Mouse (Mus musculus) stomach, embryonic 16.5 days (tissue): ENCODE measurements around the gene Chn2. TPM values are rescaled to one million over a fixed set of nuclear protein-coding genes. Genes with fewer than 3 reads are reported as not detected.
A peak's percentile ranks its signal among the peaks of the same experiment; 100 is the strongest.

Source experiments
- ATAC-seq: fragments of 200-750 bp; cut with Nextera tagmentation; 2 replicates; pipeline ENCODE4 v1.8.0; 2017; ENCODE audit warnings: moderate number of reproducible peaks, moderate TSS enrichment; ENCODE audit not compliant: insufficient read depth, low FRiP score
- H3K27ac ChIP-seq: fragments of 300-500 bp; sonication (generic); 2 replicates; pipeline ENCODE4 v1.5.1; 2014; ENCODE audit warnings: low read length
- H3K27me3 ChIP-seq: fragments of 300-500 bp; sonication (generic); 2 replicates; pipeline ENCODE4 v1.6.1; 2014; ENCODE audit warnings: low read length, control low read depth, mixed read lengths; ENCODE audit not compliant: control insufficient read depth, insufficient read depth
- H3K36me3 ChIP-seq: fragments of 300-500 bp; sonication (generic); 2 replicates; pipeline ENCODE4 v1.6.1; 2014; ENCODE audit warnings: low read length; ENCODE audit not compliant: control insufficient read depth, insufficient read depth
- H3K4me1 ChIP-seq: fragments of 300-500 bp; sonication (generic); 2 replicates; pipeline ENCODE4 v1.6.1; 2014; ENCODE audit warnings: low read length, control low read depth, mixed read lengths; ENCODE audit not compliant: control insufficient read depth, insufficient read depth
- H3K4me2 ChIP-seq: fragments of 300-500 bp; sonication (generic); 2 replicates; pipeline ENCODE4 v1.6.1; 2014; ENCODE audit warnings: low read depth, low read length, mixed read lengths
- H3K4me3 ChIP-seq: fragments of 300-500 bp; sonication (generic); replicated peaks from 2 replicates; pipeline ENCODE4 v1.5.1; 2014; ENCODE audit warnings: mild to moderate bottlenecking, low read length
- H3K9ac ChIP-seq: fragments of 300-500 bp; sonication (generic); 2 replicates; pipeline ENCODE4 v1.6.1; 2014; ENCODE audit warnings: low read length
- H3K9me3 ChIP-seq: fragments of 300-500 bp; sonication (generic); replicated peaks from 2 replicates; pipeline ENCODE4 v1.6.1; 2016; ENCODE audit warnings: low read length, control low read depth; ENCODE audit not compliant: control insufficient read depth
- WGBS: fragments of 180-500 bp; shearing (Covaris S2); extraction: QIAGEN DNeasy Blood & Tissue Kit; methylation state at CpG from one replicate; pipeline ENCODE4 v1.1.7; 2014; 5-methylcytosine and 5-hydroxymethylcytosine counted together
- polyA plus RNA-seq: library from polyadenylated mRNA; unstranded; fragments of >200 nt; fragmentation: Nextera tagmentation; extraction: Ambion mirVana; gene quantifications from 2 replicates; pipeline ENCODE4 v1.2.1, GENCODE M21; 2015

Chn2 gene
- polyA plus RNA-seq, 1 experiment from 2014 or later: 16.2 TPM

DNA sequence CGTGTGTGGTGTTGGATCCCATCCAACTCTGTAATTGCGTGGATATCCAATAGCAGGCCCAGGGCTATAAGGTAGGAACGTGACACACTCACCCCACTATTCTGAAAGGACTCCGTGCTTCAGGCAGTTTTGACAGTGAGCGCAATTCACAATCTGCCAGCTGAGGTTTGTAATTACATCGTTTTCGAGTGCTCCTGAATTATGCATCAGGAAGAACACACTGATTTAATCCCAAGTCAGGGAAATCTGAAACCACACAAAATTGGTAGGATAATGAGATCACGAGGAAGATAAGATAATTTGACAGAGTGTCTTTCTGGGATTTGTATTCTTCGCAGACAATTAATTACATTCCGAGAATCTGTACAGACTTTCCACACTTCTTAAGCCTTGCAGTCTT lies 292.4 kb downstream of the Chn2 start:
- peaks cover 11% of the 10 kb centered on the region for H3K4me1 ChIP-seq
- H3K9ac ChIP-seq: no peak overlapping the region
- H3K4me2 ChIP-seq: no peak overlapping the region
- H3K4me3 ChIP-seq: no peak overlapping the region
- H3K27ac ChIP-seq: no peak overlapping the region
- ATAC-seq: no peak
- no peaks in the 10 kb centered on the region for H3K9me3 ChIP-seq
- WGBS: 51% methylated on average over 10 of the region's 10 CpGs
- H3K36me3 ChIP-seq: no peaks in the 10 kb centered on the region
- H3K27me3 ChIP-seq: no peaks in the 10 kb centered on the region

GRCm38 (mm10) chr6:54332203-54332602 lies 292.8 kb downstream of the Chn2 start:
- Histone ChIP-seq H3K4me2 (no peak overlapping the region), H3K9me3 (no peaks in the 10 kb centered on the region), H3K27me3 (no peaks in the 10 kb centered on the region), H3K9ac (no peak overlapping the region), H3K36me3 (no peaks in the 10 kb centered on the region), H3K4me3 (no peak overlapping the region), H3K4me1 (peaks cover 11% of the 10 kb centered on the region), H3K27ac (peak overlapping the region; percentile 4; the same call in 1 of the 2 replicates)
- ATAC-seq: no peak
- WGBS: 45% methylated on average over 8 of the region's 8 CpGs

GRCm38 (mm10) chr6:54333116-54333651 lies 293.8 kb downstream of the Chn2 start:
- H3K36me3 ChIP-seq: no peaks in the 10 kb centered on the region
- no peak overlapping the region for H3K4me2 ChIP-seq
- H3K27me3 ChIP-seq: no peaks in the 10 kb centered on the region
- no peak for ATAC-seq
- H3K4me3 ChIP-seq: no peak overlapping the region
- no peaks in the 10 kb centered on the region for H3K9me3 ChIP-seq
- H3K27ac ChIP-seq: peak overlapping the region; percentile 10; the same call in 1 of the 2 replicates
- H3K9ac ChIP-seq: no peak overlapping the region
- 61% methylated on average over 11 of the region's 11 CpGs for WGBS
- peaks cover 8% of the 10 kb centered on the region for H3K4me1 ChIP-seq

DNA sequence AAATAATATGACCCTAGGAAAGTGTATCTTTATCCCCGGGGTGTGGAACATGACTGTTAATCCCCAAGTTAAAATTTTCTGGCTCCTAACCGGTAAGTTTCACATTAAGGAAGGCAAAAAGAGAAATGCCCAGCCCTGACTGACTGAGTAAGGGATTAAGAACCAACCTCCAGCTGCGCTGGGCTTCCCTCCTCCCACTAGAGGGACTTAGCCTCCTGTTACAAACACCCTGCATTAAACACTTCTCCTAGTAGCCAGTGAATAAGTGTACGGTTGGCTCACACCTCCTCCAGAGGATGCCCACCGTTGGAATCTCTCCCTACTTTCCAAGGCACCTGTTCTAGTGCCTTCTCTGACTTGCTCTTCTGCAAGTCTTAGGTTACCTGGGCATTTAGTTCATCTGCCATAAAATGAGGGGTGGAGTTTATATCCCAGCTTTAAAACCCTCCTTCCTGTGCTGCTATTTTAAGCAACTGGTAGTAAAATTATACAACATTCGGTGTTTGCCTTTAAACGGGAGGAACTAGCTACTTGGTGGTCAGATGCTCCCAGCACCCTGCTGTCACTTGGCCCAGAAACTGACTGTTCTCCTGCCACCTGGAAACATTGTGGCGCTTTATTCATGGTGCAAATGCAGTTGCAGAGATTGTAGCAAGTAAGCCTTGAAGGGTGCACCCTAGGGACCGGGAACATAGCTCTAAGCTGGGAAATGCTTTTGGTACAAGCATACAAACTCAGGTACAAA lies 294.5 kb downstream of the Chn2 start:
- Histone ChIP-seq H3K27ac (no peak overlapping the region), H3K36me3 (no peaks in the 10 kb centered on the region), H3K4me3 (no peak overlapping the region), H3K9ac (no peak overlapping the region), H3K9me3 (no peaks in the 10 kb centered on the region), H3K4me1 (peaks cover 7% of the 10 kb centered on the region), H3K4me2 (no peak overlapping the region), H3K27me3 (no peaks in the 10 kb centered on the region)
- WGBS: 47% methylated on average over 9 of the region's 9 CpGs
- ATAC-seq: no peak

DNA sequence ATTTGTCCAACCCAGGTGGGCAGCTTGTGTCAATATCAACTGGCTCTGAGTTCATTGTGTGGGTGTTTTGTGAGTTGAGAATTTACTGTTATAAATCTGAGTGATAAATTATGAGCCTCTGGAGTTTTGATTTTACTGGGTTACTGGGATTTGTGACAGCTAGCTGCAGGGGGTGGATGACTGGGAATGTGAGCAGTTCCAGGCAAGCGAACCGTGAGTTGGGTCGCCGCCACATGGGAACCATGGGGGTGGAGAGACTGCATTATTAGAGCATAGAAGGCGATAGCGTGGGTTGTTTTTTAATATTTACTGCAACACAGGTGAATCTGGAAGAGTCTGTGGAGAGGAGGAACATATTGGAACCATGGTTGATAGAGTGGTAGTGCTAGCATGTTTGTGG lies 298.0 kb downstream of the Chn2 start:
- no peak for ATAC-seq
- Histone ChIP-seq H3K27me3 (no peaks in the 10 kb centered on the region), H3K4me3 (no peak overlapping the region), H3K4me1 (peaks cover 4% of the 10 kb centered on the region; the same call in 1 of the 2 replicates), H3K36me3 (no peaks in the 10 kb centered on the region), H3K9ac (no peak overlapping the region), H3K27ac (no peak overlapping the region), H3K4me2 (no peak overlapping the region), H3K9me3 (no peaks in the 10 kb centered on the region)
- WGBS: 83% methylated on average over 6 of the region's 6 CpGs

DNA sequence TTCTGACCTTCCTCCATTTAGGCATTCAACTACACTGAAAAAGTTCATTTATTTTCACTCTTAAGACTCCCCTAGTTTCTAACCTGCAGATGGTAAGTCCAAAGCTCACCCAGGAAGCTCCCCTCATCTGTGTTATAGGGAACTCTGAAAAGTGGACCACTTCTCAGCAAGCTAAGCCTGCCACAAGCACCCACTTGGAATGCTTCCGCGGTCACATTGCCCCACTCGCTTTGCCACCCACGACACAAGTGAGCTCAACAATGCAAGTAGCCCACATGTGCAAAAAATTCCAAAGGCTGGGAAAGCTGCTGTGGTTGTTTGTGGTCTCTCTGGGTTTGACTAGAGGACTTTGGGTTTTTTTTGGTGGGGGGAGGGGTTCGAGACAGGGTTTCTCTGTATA lies 301.8 kb downstream of the Chn2 start:
- Histone ChIP-seq H3K4me2 (no peak overlapping the region), H3K36me3 (no peaks in the 10 kb centered on the region), H3K4me3 (no peak overlapping the region), H3K27ac (no peak overlapping the region), H3K4me1 (no peaks in the 10 kb centered on the region), H3K9ac (no peak overlapping the region), H3K27me3 (no peaks in the 10 kb centered on the region), H3K9me3 (no peaks in the 10 kb centered on the region)
- ATAC-seq: no peak
- WGBS: 94% methylated on average over 5 of the region's 5 CpGs

GRCm38 (mm10) chr6:54342223-54342622 lies 302.9 kb downstream of the Chn2 start:
- WGBS: 86% methylated on average over 10 of the region's 10 CpGs
- no peak for ATAC-seq

More at GRCm38 (mm10) chr6:54342223-54342622, 302.9 kb downstream of the Chn2 start:
- Histone ChIP-seq H3K9me3 (no peaks in the 10 kb centered on the region), H3K36me3 (no peaks in the 10 kb centered on the region), H3K4me2 (no peak overlapping the region), H3K4me3 (no peak overlapping the region), H3K4me1 (no peaks in the 10 kb centered on the region), H3K27ac (no peak overlapping the region), H3K27me3 (no peaks in the 10 kb centered on the region), H3K9ac (no peak overlapping the region)

Other genes starting within 250 kb of the Chn2 start
- 18.3 and 19.6 TPM in 2 replicates for gene Tril, start 218.7 kb upstream of the Chn2 start, polyA plus RNA-seq
- 0.09 TPM in 1 of 2 replicates, not detected in the other for gene Cpvl, start 60.9 kb upstream of the Chn2 start, polyA plus RNA-seq